ENCODE assay signal across 12 mouse cellular contexts in genomic region chr15:77793554-77793953, GRCm38 (mm10). TPM values are rescaled to one million over a fixed set of nuclear protein-coding genes. Genes with fewer than 3 reads are reported as not detected.
DNase-seq lines count a peak whose midpoint lies in the region; ATAC-seq and TF ChIP-seq lines count a peak whose summit lies in the region.
"Had no signal": no experiment of that assay in that cellular context is flagged by ENCODE, and none has a peak within 500 bp of the region (broad histone marks: within the 10 kb centered on the region; RNA-seq: fewer than 3 reads in every experiment).

No protein-coding gene starts in this region.

- peak; percentile 64 to 75 for DNase-seq in cerebellum, adult 18-20 months
- no peak for DNase-seq in cerebellum, postnatal 4 days (ENCODE audit: low spot score in 2 of 2)
- no peak for DNase-seq in kidney, adult 2 months
- no peak for DNase-seq in kidney, postnatal 25 days
- DNase-seq in cerebellum, adult 2 months: peak; percentile 71 to 80
- DNase-seq in thymus, postnatal 36 days: no peak
- DNase-seq: heart, postnatal 36 days had no signal

- no peaks in the 10 kb centered on the region for H3K27me3 ChIP-seq in kidney, adult 2 months (replicated peaks; ENCODE audit: control insufficient read depth, insufficient read depth, low read length)
- no peaks in the 10 kb centered on the region for H3K27me3 ChIP-seq in cerebellum, adult 2 months (ENCODE audit: control insufficient read depth, insufficient read depth, low read length)
- no peaks in the 10 kb centered on the region for H3K27me3 ChIP-seq in myocyte (ENCODE audit: control insufficient read depth, insufficient read depth, insufficient read length)
- H3K27me3 ChIP-seq: forebrain, embryonic 13.5 days; liver, embryonic 12.5 days had no signal

- no peak for TF ChIP-seq POLR2A in kidney, adult 2 months (IDR thresholded peaks at IDR 0.05; ENCODE audit: low read depth, low read length)
- no peak for TF ChIP-seq POLR2A in cerebellum, adult 2 months (IDR thresholded peaks at IDR 0.05; ENCODE audit: borderline replicate concordance, insufficient read depth, low read length)
- TF ChIP-seq POLR2A in myocyte (IDR thresholded peaks at IDR 0.05; ENCODE audit: insufficient read length, low read depth): peak; percentile 38

- no peak for ATAC-seq in activated CD4-positive, CD25-positive, alpha-beta regulatory T cell, adult 4 months
- ATAC-seq: forebrain, embryonic 13.5 days; liver, embryonic 12.5 days had no signal

- no peaks in the 10 kb centered on the region; the same call in 1 of the 2 replicates for H3K36me3 ChIP-seq in kidney, adult 2 months (ENCODE audit: control insufficient read depth, insufficient read depth, low read length)
- H3K36me3 ChIP-seq in myocyte (ENCODE audit: control insufficient read depth, insufficient read depth): peaks cover 72% of the 10 kb centered on the region

- TF ChIP-seq CTCF in kidney, adult 2 months (conservative IDR thresholded peaks at IDR 0.05; ENCODE audit: insufficient read depth, insufficient read length, low read depth, low read length): no peak
- TF ChIP-seq CTCF in cerebellum, adult 2 months (IDR thresholded peaks at IDR 0.05; ENCODE audit: borderline replicate concordance, insufficient read depth, low read depth, low read length): no peak

- H3K4me3 ChIP-seq in kidney, adult 2 months (ENCODE audit: insufficient read depth, low read depth, low read length): no peak overlapping the region
- H3K4me3 ChIP-seq in cerebellum, adult 2 months (replicated peaks; ENCODE audit: insufficient read depth, low read depth, low read length): no peak overlapping the region
- H3K4me3 ChIP-seq in myocyte: no peak overlapping the region
- H3K4me3 ChIP-seq: forebrain, embryonic 13.5 days; liver, embryonic 12.5 days had no signal

- H3K79me2 ChIP-seq in myocyte (ENCODE audit: control insufficient read depth, insufficient read depth): peaks cover 96% of the 10 kb centered on the region

- H3K27ac ChIP-seq in kidney, adult 2 months (ENCODE audit: insufficient read depth, low read depth, low read length): peak overlapping the region; percentile 5; the same call in 1 of the 2 replicates
- H3K27ac ChIP-seq in cerebellum, adult 2 months (ENCODE audit: insufficient read depth, low read length): peak overlapping the region; percentile 10
- H3K27ac ChIP-seq: forebrain, embryonic 13.5 days; liver, embryonic 12.5 days had no signal

- H3K4me2 ChIP-seq in myocyte (ENCODE audit: low read depth): no peak overlapping the region
- H3K4me2 ChIP-seq: forebrain, embryonic 13.5 days; liver, embryonic 12.5 days had no signal

- H3ac ChIP-seq in myocyte (ENCODE audit: control insufficient read depth, insufficient read length): no peak overlapping the region

- peaks cover 30% of the 10 kb centered on the region for H3K4me1 ChIP-seq in kidney, adult 2 months (ENCODE audit: control insufficient read depth, insufficient read depth, low read length)
- H3K4me1 ChIP-seq in cerebellum, adult 2 months (ENCODE audit: control insufficient read depth, insufficient read depth, low read length): peaks cover 64% of the 10 kb centered on the region

- WGBS in kidney, adult 2 months: 45% methylated on average over 7 of the region's 7 CpGs
- WGBS in cerebellum, adult 2 months: 14% methylated on average over 7 of the region's 7 CpGs

TF ChIP-seq in myocyte, 11 proteins besides CTCF, POLR2A, EP300 and RAD21:
- TF ChIP-seq MAX (IDR thresholded peaks at IDR 0.05; ENCODE audit: low read depth) (no peak), MYOG (IDR thresholded peaks at IDR 0.05; ENCODE audit: control insufficient read depth in 1 of 3, insufficient read depth in 1 of 3, insufficient read length in 2 of 3, low read depth in 2 of 3) (peak; percentile 35 to 85 (median 63)), POLR2AphosphoS2 (IDR thresholded peaks at IDR 0.05; ENCODE audit: insufficient read length, low read depth) (peak; percentile 86), TCF3 (IDR thresholded peaks at IDR 0.05; ENCODE audit: insufficient read length, low read depth) (no peak), MYOD1 (IDR thresholded peaks at IDR 0.05; ENCODE audit: control insufficient read depth in 1 of 3, insufficient read length in 2 of 3, low read depth in 2 of 3) (peak; percentile 13 to 68 (median 49))

RNA-seq across cellular contexts. Expression of gene Apol8, which starts 36.8 kb away (rescaled TPM):
- polyA plus RNA-seq in kidney, adult 2 months (2012; rRNA removed): 0.03 and 0.06 TPM in 2 replicates
- 6.9 and 8.2 TPM in 2 replicates for polyA plus RNA-seq in cerebellum, adult 2 months (2012; rRNA removed)
- polyA plus RNA-seq in myocyte (2012; fragmentation: generic; extraction: Trizol): 0.38 TPM
- polyA plus RNA-seq in activated CD4-positive, CD25-positive, alpha-beta regulatory T cell, adult 4 months (2017; shearing (Covaris generic)): not detected
- polyA plus RNA-seq: adrenal gland, adult 2 months had no signal

RNA-seq across cellular contexts. Expression of gene Myh9, which starts 48.4 kb away (rescaled TPM):
- 57.7 and 64.1 TPM in 2 replicates for polyA plus RNA-seq in kidney, adult 2 months (2012; rRNA removed)
- 44.2 and 45.2 TPM in 2 replicates for polyA plus RNA-seq in cerebellum, adult 2 months (2012; rRNA removed)
- polyA plus RNA-seq in myocyte (2012; fragmentation: generic; extraction: Trizol): 466 TPM
- 100 to 1,000 TPM; 243 to 280 TPM for polyA plus RNA-seq in activated CD4-positive, CD25-positive, alpha-beta regulatory T cell, adult 4 months (2017; shearing (Covaris generic))

Comparison
In these comparisons a context has a peak if more than half of its experiments do, and no peak if none do; other contexts are left out.
1. DNase-seq: peak in cerebellum, adult 18-20 months (2 of 2) and cerebellum, adult 2 months (2 of 2); none in cerebellum, postnatal 4 days (0 of 2), kidney, adult 2 months (single experiment), kidney, postnatal 25 days (0 of 2) and thymus, postnatal 36 days (0 of 2).